Mouse (Mus musculus): ENCODE results near the gene Eipr1. TPM values are rescaled to one million over a fixed set of nuclear protein-coding genes. Genes with fewer than 3 reads are reported as not detected.

The Eipr1 gene
- polyA plus RNA-seq, 1 experiment from 2014 or later = 77.3 TPM

DNA sequence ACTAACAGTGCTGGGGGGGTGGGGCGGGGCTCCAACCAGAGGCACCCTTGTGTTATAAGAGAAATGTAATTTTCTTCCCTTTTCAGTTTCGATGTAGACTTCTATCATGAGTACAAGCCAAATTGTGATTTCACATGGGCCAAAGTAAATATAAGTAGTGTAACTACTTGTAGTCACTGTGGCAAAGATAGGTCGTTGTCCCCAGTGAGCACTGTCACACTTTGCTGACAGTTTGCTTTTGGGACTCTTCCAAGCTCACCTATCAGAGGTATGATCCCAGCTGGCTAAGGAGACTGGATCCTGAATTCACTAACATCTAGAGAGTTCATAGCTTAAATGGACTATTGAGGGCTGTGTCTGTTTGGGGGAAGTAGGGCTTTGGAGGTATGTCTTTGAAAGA lies 49.3 kb downstream of the Eipr1 start:
- peaks cover 7% of the 10 kb centered on the region; the same call in 1 of the 2 replicates for H3K4me1 ChIP-seq (ENCODE audit: control insufficient read depth, insufficient read depth, low read length)
- no peaks in the 10 kb centered on the region for H3K36me3 ChIP-seq (ENCODE audit: control insufficient read depth, insufficient read depth, low read length)
- WGBS = 92% methylated on average over 3 of the region's 3 CpGs
- H3K4me2 ChIP-seq (ENCODE audit: low read depth, low read length) = no peak overlapping the region
- no peak for ATAC-seq (ENCODE audit: low read depth)
- no peak overlapping the region; the same call in 1 of the 2 replicates for H3K9ac ChIP-seq (replicated peaks; ENCODE audit: low read depth, low read length)
- no peaks in the 10 kb centered on the region for H3K27me3 ChIP-seq (ENCODE audit: control insufficient read depth, insufficient read depth, low read length)
- H3K27ac ChIP-seq (ENCODE audit: low read depth, low read length) = no peak overlapping the region
- no peak overlapping the region for H3K4me3 ChIP-seq (ENCODE audit: low read depth, low read length)
- no peaks in the 10 kb centered on the region for H3K9me3 ChIP-seq (ENCODE audit: control insufficient read depth, low read length)

DNA sequence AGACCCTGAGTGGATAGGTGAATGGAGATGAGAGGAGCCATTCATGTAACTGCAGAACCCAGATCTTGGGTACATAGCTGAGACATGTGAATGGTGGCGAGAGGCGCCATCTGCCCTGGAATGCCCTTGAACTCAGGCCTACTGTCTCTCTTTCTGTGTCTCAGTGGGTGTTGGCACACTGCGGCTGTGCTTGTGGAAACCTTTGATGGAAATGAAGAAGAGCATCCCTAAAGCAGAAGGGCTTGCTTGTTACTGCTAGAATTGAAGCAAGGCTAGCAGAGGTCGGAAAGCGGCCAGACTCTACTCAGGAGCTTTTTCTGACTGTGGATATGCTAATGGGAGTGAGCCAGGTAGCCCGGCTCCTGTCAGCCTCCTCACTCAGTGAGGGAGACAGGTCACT lies 50.1 kb downstream of the Eipr1 start:
- 76% methylated on average over 6 of the region's 6 CpGs for WGBS
- H3K4me1 ChIP-seq (ENCODE audit: control insufficient read depth, insufficient read depth, low read length) = peaks cover 7% of the 10 kb centered on the region; the same call in 1 of the 2 replicates
- no peaks in the 10 kb centered on the region for H3K9me3 ChIP-seq (ENCODE audit: control insufficient read depth, low read length)
- no peak overlapping the region for H3K27ac ChIP-seq (ENCODE audit: low read depth, low read length)
- no peak overlapping the region for H3K9ac ChIP-seq (replicated peaks; ENCODE audit: low read depth, low read length)
- no peaks in the 10 kb centered on the region for H3K36me3 ChIP-seq (ENCODE audit: control insufficient read depth, insufficient read depth, low read length)
- no peaks in the 10 kb centered on the region for H3K27me3 ChIP-seq (ENCODE audit: control insufficient read depth, insufficient read depth, low read length)
- ATAC-seq (ENCODE audit: low read depth) = no peak
- no peak overlapping the region for H3K4me3 ChIP-seq (ENCODE audit: low read depth, low read length)
- no peak overlapping the region for H3K4me2 ChIP-seq (ENCODE audit: low read depth, low read length)

DNA sequence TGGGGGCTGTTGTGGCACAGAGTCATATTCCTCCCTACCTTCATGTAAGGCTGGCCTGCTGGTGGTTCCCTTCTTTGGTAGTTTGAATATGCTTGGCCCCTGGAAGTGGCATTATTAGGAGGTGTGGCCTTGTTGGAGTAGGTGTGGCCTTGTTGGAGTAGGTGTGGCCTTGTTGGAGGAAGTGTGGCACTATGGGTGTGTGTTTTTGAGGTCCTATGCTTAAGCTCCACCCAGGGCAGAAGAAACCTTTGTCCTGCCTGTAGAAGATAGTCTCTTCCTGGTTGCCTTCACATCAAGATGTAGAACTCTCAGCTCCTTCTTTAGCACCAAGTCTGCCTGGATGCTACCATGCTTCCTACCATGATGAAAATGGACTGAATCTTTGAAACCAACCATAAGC lies 51.4 kb downstream of the Eipr1 start:
- peaks cover 7% of the 10 kb centered on the region; the same call in 1 of the 2 replicates for H3K4me1 ChIP-seq (ENCODE audit: control insufficient read depth, insufficient read depth, low read length)
- no peak overlapping the region for H3K9ac ChIP-seq (replicated peaks; ENCODE audit: low read depth, low read length)
- no peak overlapping the region for H3K4me3 ChIP-seq (ENCODE audit: low read depth, low read length)
- no peak overlapping the region for H3K27ac ChIP-seq (ENCODE audit: low read depth, low read length)
- H3K4me2 ChIP-seq (ENCODE audit: low read depth, low read length) = no peak overlapping the region
- no peaks in the 10 kb centered on the region for H3K9me3 ChIP-seq (ENCODE audit: control insufficient read depth, low read length)
- ATAC-seq (ENCODE audit: low read depth) = no peak
- no peaks in the 10 kb centered on the region for H3K36me3 ChIP-seq (ENCODE audit: control insufficient read depth, insufficient read depth, low read length)
- no peaks in the 10 kb centered on the region for H3K27me3 ChIP-seq (ENCODE audit: control insufficient read depth, insufficient read depth, low read length)

DNA sequence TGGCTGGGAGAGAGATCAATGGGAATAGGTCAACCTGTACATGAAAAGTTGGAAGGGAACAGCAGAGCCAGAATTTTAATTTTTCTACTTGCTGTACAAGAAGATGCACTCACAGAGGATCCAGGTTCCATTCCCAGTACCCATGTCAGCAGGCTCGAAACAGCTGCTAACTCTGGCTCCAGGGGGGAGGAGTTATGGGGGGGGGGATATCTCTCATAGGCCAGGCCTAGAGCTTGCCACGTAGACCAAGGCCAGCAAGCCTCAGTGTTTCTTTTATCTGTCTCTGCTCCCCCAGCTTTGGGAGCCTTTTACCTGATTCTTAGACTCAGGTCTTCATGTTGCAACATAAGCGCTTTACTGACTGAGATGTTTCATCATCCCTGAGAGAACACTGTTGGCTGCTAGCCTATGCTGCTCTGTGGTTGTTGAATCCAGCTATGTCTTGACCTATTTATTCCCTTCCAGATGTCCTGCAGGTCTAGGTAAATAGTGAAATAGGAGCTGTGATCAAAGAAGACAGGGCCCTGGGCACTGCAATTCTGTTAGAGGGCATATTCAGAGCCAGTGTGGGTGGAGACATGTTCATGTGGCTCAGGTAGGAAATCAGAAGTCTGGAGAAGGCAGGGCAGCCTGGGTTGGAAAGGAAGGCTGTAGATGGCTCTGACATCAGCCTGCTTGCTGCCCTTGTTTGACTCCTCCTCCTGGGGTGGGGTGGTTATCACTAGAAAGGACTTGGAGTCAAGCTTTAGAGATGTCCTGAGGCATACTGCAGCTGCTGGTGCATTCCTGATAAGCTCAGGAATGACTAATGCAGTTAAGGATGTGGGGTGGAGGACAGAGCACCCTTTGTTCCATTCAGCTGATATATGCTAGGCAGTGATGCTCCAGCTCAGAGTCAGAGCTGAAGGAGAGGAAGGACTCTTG lies 53.2 kb downstream of the Eipr1 start:
- ATAC-seq (ENCODE audit: low read depth) = no peak
- WGBS = 84% methylated on average over 3 of the region's 3 CpGs

DNA sequence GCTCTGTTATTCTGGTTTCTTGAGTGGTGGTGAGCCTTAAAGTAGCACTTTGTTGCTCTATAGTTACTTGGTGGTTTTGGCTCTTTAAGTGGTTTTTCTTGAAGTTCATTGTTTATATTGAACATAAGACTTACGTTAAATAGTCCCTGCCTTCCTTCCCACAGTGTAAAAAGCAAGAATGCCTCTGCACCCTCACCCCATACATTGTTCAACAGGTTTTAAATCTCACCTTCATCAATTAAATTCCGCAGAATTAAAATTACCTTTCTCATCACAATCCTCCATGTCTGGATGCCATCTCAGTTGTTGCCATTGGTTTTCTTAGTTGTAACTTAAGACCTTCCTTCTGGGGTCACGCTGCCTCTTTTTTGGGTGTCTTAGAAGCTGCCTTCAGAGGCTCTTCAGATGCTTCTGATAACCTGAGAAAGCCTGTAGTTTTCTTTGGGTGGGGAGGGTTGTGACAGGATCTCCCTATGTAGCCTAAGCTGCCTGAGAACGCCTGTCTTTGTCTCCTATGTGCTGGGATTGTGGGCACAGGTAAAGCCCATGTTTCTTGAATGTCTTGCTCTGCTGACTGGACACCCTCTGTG lies 57.3 kb downstream of the Eipr1 start:
- ATAC-seq (ENCODE audit: low read depth) = no peak
- Histone ChIP-seq H3K27ac (ENCODE audit: low read depth, low read length) (no peak overlapping the region), H3K9ac (replicated peaks; ENCODE audit: low read depth, low read length) (no peak overlapping the region), H3K4me3 (ENCODE audit: low read depth, low read length) (no peak overlapping the region), H3K27me3 (ENCODE audit: control insufficient read depth, insufficient read depth, low read length) (no peaks in the 10 kb centered on the region), H3K9me3 (ENCODE audit: control insufficient read depth, low read length) (no peaks in the 10 kb centered on the region), H3K4me2 (ENCODE audit: low read depth, low read length) (no peak overlapping the region), H3K4me1 (ENCODE audit: control insufficient read depth, insufficient read depth, low read length) (no peaks in the 10 kb centered on the region), H3K36me3 (ENCODE audit: control insufficient read depth, insufficient read depth, low read length) (no peaks in the 10 kb centered on the region)
- 90% methylated on average over 4 of the region's 4 CpGs for WGBS

More for the DNA sequence above, 53.2 kb downstream of the Eipr1 start:
- Histone ChIP-seq H3K27me3 (ENCODE audit: control insufficient read depth, insufficient read depth, low read length) (no peaks in the 10 kb centered on the region), H3K4me2 (ENCODE audit: low read depth, low read length) (no peak overlapping the region), H3K27ac (ENCODE audit: low read depth, low read length) (no peak overlapping the region), H3K4me1 (ENCODE audit: control insufficient read depth, insufficient read depth, low read length) (peaks cover 7% of the 10 kb centered on the region; the same call in 1 of the 2 replicates), H3K4me3 (ENCODE audit: low read depth, low read length) (no peak overlapping the region), H3K9ac (replicated peaks; ENCODE audit: low read depth, low read length) (no peak overlapping the region), H3K9me3 (ENCODE audit: control insufficient read depth, low read length) (no peaks in the 10 kb centered on the region), H3K36me3 (ENCODE audit: control insufficient read depth, insufficient read depth, low read length) (no peaks in the 10 kb centered on the region)

DNA sequence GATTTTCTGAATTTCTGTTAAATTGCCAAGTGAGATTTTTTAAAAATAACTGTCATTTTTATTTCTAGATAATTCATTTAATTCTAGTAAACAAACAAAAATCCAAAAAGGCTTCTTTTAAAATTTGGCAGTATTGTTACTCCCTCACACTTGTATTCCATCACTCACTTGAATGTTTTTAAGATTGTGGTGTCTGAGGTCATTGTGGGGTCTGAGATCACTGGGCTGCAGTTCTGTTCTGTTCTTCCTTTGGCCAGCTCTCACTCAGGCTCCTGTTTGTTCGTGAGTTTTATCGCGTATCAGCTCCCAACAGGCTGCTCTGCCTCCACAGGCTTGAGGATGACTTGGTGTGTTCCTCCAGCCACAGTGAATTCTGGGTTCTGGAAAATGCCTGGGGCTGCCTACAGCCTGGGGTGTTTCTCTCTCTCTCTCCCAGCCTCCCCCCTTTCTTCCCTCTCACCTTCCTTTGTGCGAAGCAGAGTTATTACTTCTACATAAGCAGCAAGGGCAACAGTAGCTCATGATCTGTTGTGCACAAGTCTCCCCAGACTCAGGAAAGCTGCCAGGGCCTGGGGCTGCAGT lies 58.2 kb downstream of the Eipr1 start:
- ATAC-seq (ENCODE audit: low read depth) = no peak

DNA sequence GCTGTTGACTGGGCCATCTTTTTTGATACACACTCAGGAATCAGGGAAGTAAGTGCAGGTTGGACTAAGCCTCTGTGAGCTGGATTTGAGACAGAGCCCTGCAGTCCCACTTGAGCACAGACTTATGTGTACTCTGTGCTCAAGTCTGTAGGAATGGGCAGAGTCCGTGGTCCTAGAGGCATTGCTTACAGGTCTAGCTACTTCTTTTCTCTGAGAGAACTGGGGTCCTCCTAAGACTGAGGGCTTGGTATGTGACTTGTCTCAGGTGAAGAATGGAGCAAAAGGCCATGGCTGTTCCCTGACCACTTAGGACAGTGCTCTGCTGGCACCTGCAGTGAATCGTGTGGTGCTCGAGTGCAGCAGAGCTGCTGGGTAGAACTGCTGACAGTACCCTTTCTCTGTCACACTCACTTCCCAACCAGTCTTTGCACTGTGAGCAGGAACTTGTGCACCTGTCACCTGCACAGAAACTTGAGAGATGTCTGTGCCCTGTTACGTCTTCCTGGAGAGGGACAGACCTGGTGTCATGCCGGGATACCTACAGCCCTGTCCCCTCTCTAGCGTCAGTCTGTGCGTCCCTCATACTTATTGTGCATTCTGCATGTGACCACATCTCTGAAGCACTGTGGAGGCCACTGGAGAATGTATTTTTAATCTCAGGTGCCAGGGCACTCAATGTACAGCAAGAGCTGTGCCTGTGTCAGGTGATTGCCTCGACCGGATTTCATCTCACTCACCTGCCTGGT lies 65.3 kb downstream of the Eipr1 start:
- no peak overlapping the region for H3K4me3 ChIP-seq (ENCODE audit: low read depth, low read length)
- H3K27ac ChIP-seq (ENCODE audit: low read depth, low read length) = peak overlapping the region; percentile 74
- no peak overlapping the region for H3K4me2 ChIP-seq (ENCODE audit: low read depth, low read length)
- peaks cover 25% of the 10 kb centered on the region for H3K4me1 ChIP-seq (ENCODE audit: control insufficient read depth, insufficient read depth, low read length)
- no peaks in the 10 kb centered on the region for H3K9me3 ChIP-seq (ENCODE audit: control insufficient read depth, low read length)
- peak; percentile 34; the same call in 1 of the 2 replicates for ATAC-seq (ENCODE audit: low read depth)
- H3K36me3 ChIP-seq (ENCODE audit: control insufficient read depth, insufficient read depth, low read length) = no peaks in the 10 kb centered on the region
- peak overlapping the region; percentile 17 for H3K9ac ChIP-seq (replicated peaks; ENCODE audit: low read depth, low read length)
- H3K27me3 ChIP-seq (ENCODE audit: control insufficient read depth, insufficient read depth, low read length) = no peaks in the 10 kb centered on the region
- WGBS = 14% methylated on average over 9 of the region's 9 CpGs

More for the DNA sequence above, 58.2 kb downstream of the Eipr1 start:
- H3K27ac ChIP-seq (ENCODE audit: low read depth, low read length) = 0 out of 2 replicates have a peak overlapping the region, but pooled peaks have one; percentile 45
- no peaks in the 10 kb centered on the region for H3K9me3 ChIP-seq (ENCODE audit: control insufficient read depth, low read length)
- H3K9ac ChIP-seq (replicated peaks; ENCODE audit: low read depth, low read length) = no peak overlapping the region
- no peaks in the 10 kb centered on the region for H3K4me1 ChIP-seq (ENCODE audit: control insufficient read depth, insufficient read depth, low read length)
- H3K36me3 ChIP-seq (ENCODE audit: control insufficient read depth, insufficient read depth, low read length) = no peaks in the 10 kb centered on the region
- WGBS = 36% methylated on average over 4 of the region's 4 CpGs
- H3K4me2 ChIP-seq (ENCODE audit: low read depth, low read length) = no peak overlapping the region
- H3K4me3 ChIP-seq (ENCODE audit: low read depth, low read length) = no peak overlapping the region
- H3K27me3 ChIP-seq (ENCODE audit: control insufficient read depth, insufficient read depth, low read length) = no peaks in the 10 kb centered on the region

DNA sequence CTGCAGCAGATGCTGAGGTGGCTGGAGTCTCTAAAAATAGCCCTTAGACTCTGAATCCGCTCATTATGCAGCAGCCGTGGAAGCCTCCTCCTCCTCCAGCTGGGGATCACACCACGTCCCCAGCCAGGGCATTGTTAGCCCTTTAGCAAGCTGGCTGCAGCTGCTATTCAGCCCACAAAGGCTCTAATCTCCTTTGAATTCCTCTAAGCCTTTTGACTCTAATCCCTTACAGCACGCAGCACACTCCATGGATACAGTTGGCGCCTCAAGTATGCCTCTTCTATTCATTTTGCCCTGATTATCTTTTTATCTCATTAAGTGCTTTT lies 65.8 kb downstream of the Eipr1 start:
- Histone ChIP-seq H3K9me3 (ENCODE audit: control insufficient read depth, low read length) (no peaks in the 10 kb centered on the region), H3K36me3 (ENCODE audit: control insufficient read depth, insufficient read depth, low read length) (no peaks in the 10 kb centered on the region), H3K4me1 (ENCODE audit: control insufficient read depth, insufficient read depth, low read length) (peaks cover 25% of the 10 kb centered on the region), H3K4me3 (ENCODE audit: low read depth, low read length) (no peak overlapping the region), H3K9ac (replicated peaks; ENCODE audit: low read depth, low read length) (peak overlapping the region; percentile 12), H3K27ac (ENCODE audit: low read depth, low read length) (peak overlapping the region; percentile 74), H3K27me3 (ENCODE audit: control insufficient read depth, insufficient read depth, low read length) (no peaks in the 10 kb centered on the region), H3K4me2 (ENCODE audit: low read depth, low read length) (no peak overlapping the region)
- 7% methylated on average over 5 of the region's 5 CpGs for whole genome bisulfite sequencing
- ATAC-seq (ENCODE audit: low read depth) = peak; percentile 80

All from neural tube, embryonic 14.5 days (tissue).